Mouse (Mus musculus) heart, postnatal 25 days (tissue): ENCODE results near the gene Aox3. TPM values are rescaled to one million over a fixed set of nuclear protein-coding genes. Genes with fewer than 3 reads are reported as not detected.
A peak's percentile ranks its signal among the peaks of the same experiment; 100 is the strongest.

Source experiments
- DNase-seq: peaks from one replicate; pipeline ENCODE4 v3.0.0; 2022; ENCODE audit warnings: low spot score
- intact Hi-C: fragments of 180-260 bp; cut with DNase I; formaldehyde crosslinking; loops from one replicate; pipeline ENCODE4 v1.15.1; 2025
- total RNA-seq, 2 experiments: library from RNA; stranded (reverse); gene quantifications; 2 replicates each; pipeline ENCODE4 v1.2.3; 2021

Gene Aox3
- total RNA-seq, result under 1 TPM; 0.70 to 0.73 TPM

DNA sequence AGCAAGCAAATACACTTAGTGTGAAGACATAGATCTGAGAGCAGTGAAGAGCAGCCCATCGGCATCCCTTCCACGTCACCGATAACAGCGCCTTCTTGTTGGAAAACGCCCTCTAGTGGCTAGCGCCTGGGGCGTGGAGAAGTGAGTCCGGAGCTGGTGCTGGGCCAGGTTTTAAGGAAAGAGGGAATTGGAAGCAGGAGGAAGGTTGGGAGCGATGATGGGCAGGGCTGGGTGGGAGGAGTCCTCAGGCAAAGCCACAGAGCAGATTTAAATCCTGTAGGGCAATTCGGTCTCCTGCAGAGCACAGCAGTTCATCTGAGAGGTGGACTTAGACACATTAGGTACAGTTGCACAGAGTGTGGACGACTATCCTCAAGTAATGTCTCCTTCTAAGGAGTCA lies at the start of gene Aox3:
Gene Aox3 (plus strand): TSS at position 251 of the 400 bp plus-strand sequence.
- intact Hi-C loops, result no loop called here
- peak; percentile 53 for DNase-seq

- intact Hi-C loops, result no loop called here
- DNase-seq, result no peak
Observed at GRCm38 (mm10) chr1:58065151-58065550, 47.8 kb upstream of the Aox3 start.

GRCm38 (mm10) chr1:58065606-58066005 lies 47.3 kb upstream of the Aox3 start:
- intact Hi-C loops, result no loop called here
- no peak for DNase-seq

- intact Hi-C loops, result no loop called here
Observed at GRCm38 (mm10) chr1:58069181-58069580, 43.7 kb upstream of the Aox3 start.

GRCm38 (mm10) chr1:58070091-58070490 lies 42.8 kb upstream of the Aox3 start:
- intact Hi-C loops, result no loop called here
- no peak for DNase-seq

More at GRCm38 (mm10) chr1:58069181-58069580, 43.7 kb upstream of the Aox3 start:
- DNase-seq, result no peak

DNA sequence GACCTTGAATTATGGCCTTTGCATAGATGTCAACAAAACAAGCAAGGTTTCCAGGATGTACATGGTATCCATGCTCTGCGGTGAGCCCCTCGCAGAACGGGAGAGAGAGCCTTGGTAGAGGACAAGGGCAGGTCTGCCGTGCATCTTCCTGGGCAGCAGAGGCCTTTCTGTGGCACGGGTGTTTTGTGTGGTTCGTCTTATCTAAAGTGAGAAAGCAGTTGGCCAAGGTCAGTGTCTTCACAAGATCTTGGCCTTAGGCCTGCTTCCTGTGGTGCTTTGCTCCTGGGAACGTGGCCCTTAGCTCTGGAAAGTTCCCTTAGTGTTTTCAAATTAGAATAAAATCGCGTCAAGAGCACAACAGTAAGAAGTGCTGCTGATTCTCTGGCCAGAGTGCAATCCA lies 41.9 kb upstream of the Aox3 start:
- no peak for DNase-seq
- intact Hi-C loops, result no loop called here

GRCm38 (mm10) chr1:58071509-58071908 lies 41.4 kb upstream of the Aox3 start:
- intact Hi-C loops, result no loop called here
- no peak for DNase-seq

DNA sequence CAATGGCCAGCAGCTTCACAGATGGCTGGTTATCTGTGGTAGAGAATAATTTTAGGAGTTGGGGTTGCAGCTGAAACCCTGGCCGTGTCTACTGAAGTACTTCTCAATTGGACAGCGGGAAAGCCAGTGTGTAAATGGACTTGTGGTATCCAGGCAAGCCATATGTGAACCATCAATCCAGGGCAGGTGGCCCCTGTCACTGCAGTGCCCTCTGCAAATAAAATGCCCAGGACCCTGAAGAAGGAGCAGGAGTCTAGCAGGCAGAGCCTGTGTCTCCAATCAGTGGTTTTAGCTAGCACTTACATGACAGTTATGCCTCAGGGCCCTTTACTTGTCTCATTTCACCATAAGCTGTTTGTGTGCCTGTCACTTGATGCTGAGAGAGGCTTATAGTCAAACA lies 40.5 kb upstream of the Aox3 start:
- intact Hi-C loops, result no loop called here
- DNase-seq, result no peak

- intact Hi-C loops, result no loop called here
- DNase-seq, result no peak
Observed at GRCm38 (mm10) chr1:58072991-58073730, 39.8 kb upstream of the Aox3 start.

DNA sequence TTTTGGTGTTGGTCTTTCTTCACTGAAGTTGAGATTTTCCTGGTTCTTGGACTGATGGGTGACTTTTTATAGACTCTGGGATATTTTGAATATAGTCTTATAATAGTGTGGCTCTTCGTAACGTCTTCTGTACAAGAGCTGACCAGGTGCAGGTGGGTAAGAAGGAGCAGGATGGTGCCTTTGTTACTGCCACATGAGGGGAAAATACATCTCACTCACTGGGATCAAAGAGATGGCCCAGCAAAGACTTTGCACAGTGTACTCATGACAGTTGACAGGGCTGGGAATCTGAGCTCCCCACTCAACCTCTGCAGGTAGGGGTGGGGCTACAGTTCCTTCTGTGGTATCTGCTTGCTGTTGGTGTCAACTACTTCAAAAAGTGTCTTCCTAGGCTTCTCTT lies 38.7 kb upstream of the Aox3 start:
- DNase-seq, result no peak
- intact Hi-C loops, result no loop called here

GRCm38 (mm10) chr1:58077882-58078281 lies 35.0 kb upstream of the Aox3 start:
- DNase-seq, result no peak
- intact Hi-C loops, result no loop called here

DNA sequence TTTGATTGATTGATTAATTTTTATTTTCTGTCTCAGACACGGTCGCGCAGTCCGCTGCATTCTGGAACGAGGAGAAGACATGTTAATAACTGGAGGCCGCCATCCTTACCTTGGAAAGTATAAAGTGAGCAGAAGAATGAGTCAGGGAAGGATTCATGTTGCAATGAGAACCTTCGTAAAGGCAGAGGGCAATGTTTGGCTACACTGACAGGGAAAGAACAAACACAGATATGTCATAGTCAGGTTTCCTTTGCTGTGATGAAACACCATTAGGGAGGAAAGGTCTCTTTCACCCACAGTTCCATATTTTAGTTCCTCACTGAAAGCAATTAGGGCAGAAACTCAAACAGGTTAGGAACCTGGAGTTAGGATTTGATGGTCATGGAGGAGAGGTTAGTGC lies 34.5 kb upstream of the Aox3 start:
- intact Hi-C loops, result no loop called here
- no peak for DNase-seq

DNA sequence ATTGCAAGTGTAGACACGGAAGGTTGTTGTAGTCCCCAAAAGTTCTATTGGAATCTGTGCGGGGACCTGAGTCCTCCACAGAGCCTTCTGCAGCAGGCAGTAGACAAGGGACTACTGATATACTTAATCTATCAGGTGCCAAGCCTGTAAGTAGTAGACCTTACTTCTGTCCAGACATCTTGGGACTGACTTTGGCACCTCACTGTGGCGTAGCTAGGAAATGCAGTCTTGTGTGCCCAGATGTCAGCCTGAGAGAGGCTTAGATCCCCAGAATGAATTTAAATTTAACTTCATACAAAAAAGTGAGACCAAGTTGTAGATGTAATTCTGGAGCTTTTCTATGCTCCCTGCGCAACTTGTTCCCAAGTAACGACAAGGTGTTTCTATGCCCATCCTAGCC lies 33.2 kb upstream of the Aox3 start:
- intact Hi-C loops, result no loop called here
- DNase-seq, result no peak

GRCm38 (mm10) chr1:58080446-58080845 lies 32.5 kb upstream of the Aox3 start:
- no peak for DNase-seq
- intact Hi-C loops, result no loop called here

- intact Hi-C loops, result no loop called here
- no peak for DNase-seq
Observed at GRCm38 (mm10) chr1:58081356-58081755, 31.6 kb upstream of the Aox3 start.

- peak; percentile 11 for DNase-seq
- intact Hi-C loops, result no loop called here
Observed at GRCm38 (mm10) chr1:58089316-58089715, 23.6 kb upstream of the Aox3 start.

DNA sequence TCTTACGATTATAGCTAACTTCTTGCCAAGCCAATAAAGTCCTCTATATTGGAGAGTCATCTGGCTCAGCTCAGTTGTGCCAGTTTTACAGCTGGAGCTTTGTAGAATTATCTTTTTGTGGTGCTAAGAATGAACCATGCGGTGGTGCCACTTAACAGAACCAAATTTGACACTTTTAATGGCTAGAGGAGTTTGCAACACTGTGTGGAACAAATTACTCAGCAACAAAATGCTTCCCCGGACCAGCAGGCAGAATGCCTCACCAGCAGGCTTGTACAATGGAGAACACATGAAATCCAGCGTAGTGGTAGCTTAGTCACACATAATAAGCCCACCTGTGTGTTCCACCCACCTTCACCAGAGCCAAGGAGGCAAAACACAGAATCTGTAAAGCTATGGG lies 22.7 kb upstream of the Aox3 start:
- intact Hi-C loops, result no loop called here
- no peak for DNase-seq

DNA sequence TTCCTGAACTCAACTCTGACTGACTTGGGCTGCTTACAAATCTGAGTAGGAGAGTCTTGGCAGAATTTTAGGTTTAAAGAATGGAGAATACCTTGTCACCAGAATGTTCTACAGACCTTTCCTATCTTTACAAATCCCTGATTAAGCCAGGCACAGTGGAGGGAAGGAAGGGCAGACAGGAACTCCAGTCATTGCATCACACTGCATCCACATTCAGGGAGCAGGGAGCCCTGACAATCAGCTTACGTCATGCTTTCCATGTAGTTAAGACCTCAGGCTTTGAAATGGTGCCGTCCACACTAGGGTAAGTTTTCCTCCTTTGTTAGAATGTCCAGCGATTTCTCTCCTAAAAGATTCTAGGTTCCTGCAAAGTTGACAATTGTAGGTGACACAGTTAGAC lies 21.7 kb upstream of the Aox3 start:
- DNase-seq, result no peak
- intact Hi-C loops, result no loop called here

DNA sequence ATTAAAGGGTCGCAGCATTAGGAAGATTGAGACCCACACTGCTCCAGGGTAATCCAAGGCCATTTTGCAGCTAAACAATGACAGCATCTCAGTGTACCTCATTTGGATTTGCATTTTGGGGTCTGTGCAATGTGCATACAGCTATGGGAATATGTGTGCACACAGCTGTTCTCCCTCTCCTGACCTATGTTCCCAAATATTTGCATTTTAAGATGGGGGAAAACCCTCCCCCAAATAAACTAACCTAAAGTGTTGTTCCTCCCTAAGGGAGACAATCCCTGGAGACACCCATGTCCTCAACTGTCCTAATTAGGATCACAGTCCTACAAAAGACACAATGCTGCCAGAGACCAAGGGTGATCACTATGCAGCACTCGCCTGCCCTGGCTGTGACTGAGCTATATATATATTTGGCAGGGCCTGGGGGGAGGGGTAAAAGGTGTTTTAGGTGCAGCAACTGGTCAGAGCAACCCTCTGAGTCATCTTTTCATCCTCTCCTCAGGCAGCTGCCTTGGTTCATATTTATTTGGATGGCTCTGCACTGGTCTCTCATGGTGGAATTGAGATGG lies 20.9 kb upstream of the Aox3 start:
- intact Hi-C loops, result no loop called here
- DNase-seq, result no peak

DNA sequence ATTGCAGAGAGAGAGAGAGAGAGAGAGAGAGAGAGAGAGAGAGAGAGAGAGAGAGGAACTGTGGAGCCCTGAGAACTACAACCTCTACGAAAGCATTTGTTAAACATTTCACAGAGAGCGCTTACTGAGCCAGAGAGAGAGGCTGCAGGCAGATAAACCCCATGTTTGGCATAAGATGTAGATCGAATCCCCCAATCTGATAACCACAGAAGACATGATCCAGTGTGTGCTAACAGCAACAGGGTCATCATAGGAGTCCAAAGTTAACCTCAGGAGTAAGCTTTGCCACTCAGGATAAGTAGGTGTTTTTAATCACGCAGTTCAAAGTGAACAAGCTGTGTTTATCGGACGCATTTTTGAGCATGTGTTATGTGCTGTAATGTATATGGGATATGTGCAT lies 15.6 kb upstream of the Aox3 start:
- no peak for DNase-seq

DNA sequence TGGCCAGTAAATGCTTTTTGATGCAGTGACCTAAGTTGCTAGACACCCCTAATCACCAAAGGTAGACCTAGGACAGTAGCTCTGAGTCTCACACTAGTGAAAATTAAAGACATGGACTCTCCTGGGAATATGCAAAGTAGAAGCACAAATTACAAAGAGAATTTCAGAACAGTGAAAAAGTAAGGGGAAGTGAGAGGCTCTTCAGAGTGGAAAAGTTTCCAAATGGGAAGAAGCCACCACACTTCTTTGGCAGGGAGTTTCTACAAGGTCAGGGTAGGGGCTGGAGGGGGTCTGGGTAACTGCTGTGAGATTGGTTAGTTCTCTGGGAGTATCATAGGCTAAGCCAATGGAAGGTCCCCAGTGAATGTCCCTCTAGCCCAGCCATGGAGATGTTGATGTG lies 13.8 kb upstream of the Aox3 start:
- intact Hi-C loops, result no loop called here
- no peak for DNase-seq

More for the DNA sequence above, 15.6 kb upstream of the Aox3 start:
- intact Hi-C loops, result no loop called here
